Mouse (Mus musculus): ENCODE measurements around the gene Dmrtc2.
"Not testable (repeated sequence)": the region's sequence is repeated elsewhere in the genome, so short reads cannot be mapped to it uniquely, and the experiment has no call there.

Gene Dmrtc2

GRCm38 (mm10) chr7:24869080-24869479, 777 bp upstream of the Dmrtc2 start:
- DNase-seq (ENCODE audit: low read depth), result no peak

GRCm38 (mm10) chr7:24877588-24877987, 7.7 kb downstream of the Dmrtc2 start:
- DNase-seq (ENCODE audit: low read depth), result no peak

- no peak for DNase-seq (ENCODE audit: low read depth)
Measured at GRCm38 (mm10) chr7:24879620-24880019, 9.8 kb downstream of the Dmrtc2 start.

DNA sequence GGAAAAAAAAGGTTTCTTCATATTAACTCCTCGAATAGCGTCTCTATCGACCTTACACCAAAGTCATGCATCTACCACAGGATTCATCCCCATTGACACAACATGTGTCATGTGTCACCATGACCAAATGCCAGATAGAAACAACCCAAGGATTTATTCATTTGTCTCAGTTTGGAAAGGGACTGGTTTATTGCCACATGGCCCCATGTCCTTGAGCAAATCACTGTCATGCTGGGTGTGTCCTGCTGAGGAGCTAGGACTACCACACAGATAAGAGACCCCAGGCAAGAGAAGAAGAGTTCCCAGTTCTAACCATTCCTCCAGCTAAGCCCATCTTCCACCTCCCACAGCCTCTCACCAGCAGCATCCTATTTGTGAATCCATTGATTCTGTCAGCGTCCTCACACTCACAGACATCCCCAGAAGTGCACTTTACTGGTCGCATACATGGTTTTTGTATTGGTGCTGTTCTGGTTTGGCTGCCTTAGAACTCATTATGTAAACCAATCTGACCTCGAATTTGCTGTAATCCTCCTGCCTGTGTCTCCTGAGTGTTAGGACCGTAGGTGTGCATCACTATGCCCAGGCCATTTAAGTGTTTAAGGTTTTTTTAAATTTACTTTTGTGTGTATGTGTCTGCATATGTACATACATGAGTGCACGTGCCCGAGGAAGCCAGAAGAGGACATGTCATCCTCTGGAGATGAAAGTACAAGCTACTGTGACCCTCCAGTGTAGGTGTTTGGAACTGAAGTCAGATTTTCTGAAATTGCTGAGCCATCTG, 12.8 kb downstream of the Dmrtc2 start:
- no peak for DNase-seq (ENCODE audit: low read depth)

DNA sequence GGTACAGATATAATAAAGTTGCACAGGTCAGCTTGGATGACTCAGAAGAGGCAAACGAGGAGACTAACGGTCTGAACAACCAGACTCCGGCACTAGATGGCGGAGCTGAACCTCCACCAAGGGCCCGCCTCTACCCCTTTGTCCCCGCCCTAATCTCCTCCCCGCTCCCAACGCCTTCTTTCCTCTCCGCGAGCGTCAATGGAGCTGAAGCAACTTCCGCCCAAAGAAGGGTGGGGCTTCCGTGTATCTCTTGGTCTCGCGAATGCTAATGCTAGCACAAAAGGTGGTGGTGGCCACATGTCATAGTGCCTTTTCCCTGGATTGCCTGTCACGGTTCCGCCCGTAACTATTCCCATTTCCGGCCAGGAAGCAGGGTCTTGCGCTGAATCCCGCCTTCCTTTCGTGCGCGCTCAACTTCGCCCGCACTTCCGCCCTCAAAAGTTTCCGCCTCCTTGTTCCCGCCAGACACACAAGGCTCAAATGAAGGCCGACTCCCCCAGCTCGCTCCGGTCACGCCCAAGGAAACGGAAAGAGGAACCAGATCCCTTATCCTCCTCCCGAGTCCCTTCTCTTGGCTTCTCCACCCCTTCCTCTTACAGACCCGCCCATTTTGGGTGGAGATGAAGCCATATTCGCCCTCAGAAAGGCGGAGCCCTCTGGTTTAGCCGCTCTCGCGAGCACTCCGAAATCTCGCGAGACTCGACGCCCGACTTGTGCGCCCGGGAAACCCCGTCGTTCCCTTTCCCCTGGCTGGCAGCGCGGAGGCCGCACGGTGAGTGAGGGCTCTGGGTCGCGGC, 14.2 kb downstream of the Dmrtc2 start, which contains the start of gene Rps19:
Rps19 (plus strand) TSS at position 476 of the 797 bp plus-strand sequence.
- DNase-seq (ENCODE audit: low read depth), result peak; percentile 99

DNA sequence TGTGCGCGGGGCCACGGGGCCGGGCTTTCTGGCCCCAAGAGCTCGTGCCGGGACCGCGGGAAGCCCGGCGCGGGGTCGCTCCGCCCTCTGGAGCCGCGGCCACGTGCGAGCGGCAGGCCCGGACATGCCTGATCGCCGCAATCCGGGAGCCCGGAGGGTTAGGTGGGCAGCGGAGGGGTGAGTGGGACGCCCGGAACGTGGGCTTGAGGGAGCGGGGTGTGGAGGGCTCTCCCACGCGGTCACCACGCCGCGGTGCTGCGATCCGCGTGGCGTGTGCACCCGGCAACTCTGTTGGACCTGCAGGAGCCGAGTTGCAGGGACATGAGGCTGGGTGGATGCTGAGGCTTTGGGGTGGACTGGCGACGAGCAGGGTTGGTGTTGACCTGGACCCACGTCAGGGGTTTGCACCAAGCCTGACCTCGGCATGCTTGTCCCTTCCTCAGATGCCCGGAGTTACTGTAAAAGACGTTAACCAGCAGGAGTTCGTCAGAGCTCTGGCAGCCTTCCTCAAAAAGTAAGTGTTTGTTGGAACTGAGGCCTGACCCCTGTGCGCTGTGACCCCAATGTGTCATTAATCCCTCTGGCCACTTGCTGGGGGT, 14.9 kb downstream of the Dmrtc2 start:
- DNase-seq (ENCODE audit: low read depth), result no peak

DNA sequence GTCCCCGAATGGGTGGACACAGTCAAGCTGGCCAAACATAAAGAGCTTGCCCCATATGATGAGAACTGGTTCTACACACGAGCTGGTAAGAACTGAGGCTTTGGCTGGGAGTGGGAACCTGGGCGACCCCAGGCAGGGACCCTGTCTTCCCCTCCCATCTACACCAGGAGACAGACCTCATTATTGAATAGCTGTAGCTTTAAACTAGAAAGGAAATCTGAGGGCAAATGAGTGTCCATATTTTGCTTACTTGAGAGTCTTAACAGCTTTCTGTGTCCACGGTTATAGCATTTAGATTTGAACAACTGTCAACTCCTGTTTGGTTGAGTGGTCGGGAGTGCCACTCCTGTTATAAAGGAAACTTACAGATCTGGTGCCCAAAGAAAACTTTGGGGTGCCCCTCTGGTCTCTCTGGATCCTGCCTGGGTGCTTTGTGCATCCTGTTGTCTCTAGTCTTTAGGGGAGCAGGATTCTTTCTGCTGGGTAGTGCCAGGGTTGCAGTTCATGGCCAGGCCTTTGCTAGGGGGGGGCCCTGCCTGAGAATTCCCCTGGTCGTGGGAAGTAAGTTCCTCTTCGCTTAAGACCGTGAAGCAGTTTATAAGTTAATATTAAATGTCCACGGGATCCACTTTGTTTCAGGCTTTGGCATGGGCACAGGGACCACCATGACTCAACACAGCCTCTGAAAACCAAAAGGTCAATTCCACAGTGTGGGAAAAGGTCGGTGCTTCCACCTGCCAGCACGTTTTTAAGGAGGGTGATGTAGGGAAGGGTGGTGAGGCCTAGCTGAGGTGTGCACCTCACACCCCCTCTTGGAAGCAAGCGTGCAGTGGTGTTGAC, 15.8 kb downstream of the Dmrtc2 start:
- peak; percentile 30 for DNase-seq (ENCODE audit: low read depth)

DNA sequence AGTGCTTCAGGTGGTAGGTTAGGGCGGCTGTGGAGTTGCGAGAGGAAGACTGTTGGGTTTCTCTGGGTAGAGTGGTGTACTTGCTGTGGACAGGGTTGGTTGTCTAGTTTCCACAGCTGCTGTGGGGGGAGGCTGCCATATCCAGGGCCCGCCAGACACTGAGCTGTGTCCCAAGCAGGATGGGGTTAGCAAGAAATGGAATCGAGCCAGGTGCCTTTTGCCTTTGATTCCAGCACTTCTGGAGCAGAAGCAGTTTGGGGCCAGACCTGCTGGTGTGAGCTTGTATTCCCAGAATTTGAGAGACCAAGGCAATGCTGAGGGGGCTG, 16.4 kb downstream of the Dmrtc2 start:
- no peak for DNase-seq (ENCODE audit: low read depth)

DNA sequence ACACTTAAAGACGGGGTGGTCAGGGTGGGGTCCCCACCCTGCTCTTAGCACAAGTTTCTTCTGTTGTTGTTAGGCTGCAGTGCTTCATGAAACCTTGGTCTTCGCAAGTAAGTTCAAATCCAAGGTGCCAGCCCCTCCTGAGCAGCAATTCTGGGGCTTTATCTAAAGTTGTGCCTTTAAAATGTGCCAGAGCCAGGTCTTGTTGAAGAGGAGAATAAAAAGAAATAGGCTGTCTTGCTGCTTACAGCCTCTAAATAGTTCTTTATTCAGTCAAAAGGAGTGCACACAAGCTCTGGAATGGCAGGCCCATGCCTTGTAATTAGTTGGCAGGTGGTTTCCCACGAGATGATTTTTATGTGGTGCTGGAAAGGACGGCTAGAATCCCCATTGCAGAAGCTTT, 17.2 kb downstream of the Dmrtc2 start:
- DNase-seq (ENCODE audit: low read depth), result no peak

DNA sequence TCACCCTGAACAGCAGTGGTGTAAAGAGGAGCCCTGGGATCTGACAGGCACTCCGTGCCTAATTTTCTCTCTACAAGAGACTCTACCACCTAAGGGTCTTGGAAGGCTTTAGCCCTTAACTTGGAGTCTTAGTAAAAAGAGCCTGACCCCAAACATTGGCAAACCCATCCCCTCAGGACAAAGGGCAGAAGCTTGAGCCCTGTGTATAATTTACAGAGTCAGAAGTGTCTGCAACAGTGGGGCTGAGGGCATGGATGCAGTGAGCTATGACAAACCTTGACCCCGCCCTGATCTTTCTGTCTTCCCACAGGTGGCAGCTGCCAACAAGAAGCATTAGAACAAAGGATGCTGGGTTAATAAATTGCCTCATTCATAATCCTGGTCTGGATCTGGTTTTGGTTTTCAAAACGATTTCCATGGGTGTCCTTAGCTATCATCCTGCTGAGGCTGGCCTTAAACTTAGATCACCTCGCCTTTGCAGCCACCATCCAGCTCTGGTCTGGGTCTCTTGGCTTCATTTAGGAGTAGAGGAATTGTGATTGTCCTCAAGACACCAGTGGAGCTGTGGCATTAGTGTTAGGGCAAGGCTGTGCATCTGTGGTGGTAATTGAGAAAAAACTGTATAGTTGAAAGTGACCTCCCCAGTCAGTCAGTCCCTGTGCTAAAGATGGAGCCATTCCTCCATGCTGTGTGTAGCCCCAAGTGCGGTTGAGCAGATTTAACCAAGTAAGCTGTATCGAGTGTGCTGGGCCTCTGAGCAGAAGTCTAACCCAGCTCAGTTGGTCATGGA, 19.8 kb downstream of the Dmrtc2 start:
- no peak for DNase-seq (ENCODE audit: low read depth)

DNA sequence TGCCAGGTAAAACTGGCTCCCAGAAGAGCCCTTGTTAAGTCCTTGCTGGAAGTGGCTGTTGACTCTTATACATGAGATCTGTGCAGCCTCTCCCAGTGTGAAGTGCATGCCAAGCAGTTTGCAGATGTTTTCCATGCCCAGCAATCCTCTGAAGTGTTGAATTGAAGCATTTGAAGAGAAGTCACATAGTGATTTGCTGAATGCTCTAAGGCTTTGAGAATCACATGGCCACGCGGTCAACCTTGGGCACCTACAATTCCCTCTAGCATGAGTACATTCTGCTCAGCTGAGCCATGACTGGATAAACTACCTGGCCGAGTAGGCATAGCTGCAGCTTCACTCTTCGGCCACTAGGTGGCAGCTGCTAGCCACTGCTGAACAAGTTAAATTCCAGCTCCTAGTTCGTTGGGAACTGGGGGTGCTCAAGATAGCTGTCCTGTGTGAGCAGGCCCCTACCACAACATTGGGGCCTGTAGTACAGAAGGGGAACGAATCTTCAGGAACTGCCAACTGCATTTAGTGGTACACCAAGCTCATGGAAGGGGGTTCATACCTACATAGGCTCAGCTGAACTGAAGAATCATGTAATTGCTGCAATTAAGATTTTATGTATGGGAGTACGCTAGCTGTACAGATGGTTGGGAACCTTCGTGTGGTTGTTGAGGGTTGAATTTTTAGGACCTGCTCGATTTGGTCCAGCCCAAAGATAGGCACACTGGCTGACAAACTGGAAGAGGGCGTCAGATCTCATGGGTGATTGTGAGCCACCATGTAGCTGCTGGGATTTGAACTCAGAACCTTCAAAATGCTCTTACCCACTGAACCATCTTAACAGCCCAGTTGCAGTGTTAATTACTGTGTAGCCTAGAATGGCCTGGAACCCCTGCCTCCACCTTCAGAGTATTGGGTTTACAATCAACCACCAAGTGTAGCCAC, 20.7 kb downstream of the Dmrtc2 start:
- DNase-seq (ENCODE audit: low read depth), result peak; percentile 90

- DNase-seq (ENCODE audit: low read depth), result no peak
Measured at GRCm38 (mm10) chr7:24891241-24892124, 21.6 kb downstream of the Dmrtc2 start.

DNA sequence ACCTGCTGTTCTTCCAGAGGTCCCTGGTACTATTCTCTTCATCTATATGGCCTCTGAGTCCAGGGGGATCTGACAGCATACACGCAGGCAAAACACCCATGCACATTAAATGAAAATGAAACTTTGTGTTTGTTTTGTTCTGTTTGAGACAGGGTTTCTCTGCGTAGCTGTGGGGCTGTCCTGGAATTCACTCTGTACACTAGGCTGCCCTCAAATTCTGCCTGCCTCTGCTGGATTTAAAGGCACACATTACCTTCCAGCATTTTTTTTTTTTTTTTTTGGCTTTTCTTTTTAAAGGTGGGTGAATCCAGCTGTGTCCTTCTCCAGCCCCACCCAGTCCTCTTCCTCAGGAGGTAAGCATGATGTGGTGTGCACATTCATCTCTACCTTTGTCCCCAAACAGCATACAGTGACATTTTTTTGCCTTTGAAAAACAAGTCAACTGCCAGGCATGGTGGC, 22.3 kb downstream of the Dmrtc2 start:
- no peak for DNase-seq (ENCODE audit: low read depth)

- not testable (repeated sequence) for DNase-seq (ENCODE audit: low read depth)
Measured at GRCm38 (mm10) chr7:24895749-24896148, 25.9 kb downstream of the Dmrtc2 start.

- no peak for DNase-seq (ENCODE audit: low read depth)
Measured at GRCm38 (mm10) chr7:24896269-24896668, 26.4 kb downstream of the Dmrtc2 start.

- peak; percentile 16 for DNase-seq (ENCODE audit: low read depth)
Measured at GRCm38 (mm10) chr7:24897224-24897623, 27.4 kb downstream of the Dmrtc2 start, which contains the start of gene Cd79a. Cd79a (plus strand) TSS chr7:24897381.

DNA sequence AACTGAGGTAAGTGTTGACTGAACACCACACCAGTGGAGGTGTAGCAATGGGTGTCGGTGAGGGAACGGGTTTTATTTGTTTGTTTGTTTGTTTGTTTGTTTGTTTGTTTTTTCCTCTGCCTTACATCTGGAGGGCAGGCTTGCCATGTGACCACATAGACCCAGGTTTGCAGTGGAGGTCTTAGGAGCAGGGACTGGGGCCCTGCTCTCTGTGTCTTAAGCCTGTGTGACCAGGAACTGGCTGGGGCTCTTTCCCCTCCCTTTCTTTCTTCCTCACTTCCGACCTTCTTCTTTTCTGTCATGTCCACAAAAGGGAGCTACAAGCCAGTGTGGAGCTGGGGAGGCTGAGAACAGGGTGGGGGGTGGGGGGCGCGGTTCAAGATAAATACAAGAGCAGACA, 28.1 kb downstream of the Dmrtc2 start:
- no peak for DNase-seq (ENCODE audit: low read depth)

GRCm38 (mm10) chr7:24901114-24901513, 31.3 kb downstream of the Dmrtc2 start:
- no peak for DNase-seq (ENCODE audit: low read depth)

DNA sequence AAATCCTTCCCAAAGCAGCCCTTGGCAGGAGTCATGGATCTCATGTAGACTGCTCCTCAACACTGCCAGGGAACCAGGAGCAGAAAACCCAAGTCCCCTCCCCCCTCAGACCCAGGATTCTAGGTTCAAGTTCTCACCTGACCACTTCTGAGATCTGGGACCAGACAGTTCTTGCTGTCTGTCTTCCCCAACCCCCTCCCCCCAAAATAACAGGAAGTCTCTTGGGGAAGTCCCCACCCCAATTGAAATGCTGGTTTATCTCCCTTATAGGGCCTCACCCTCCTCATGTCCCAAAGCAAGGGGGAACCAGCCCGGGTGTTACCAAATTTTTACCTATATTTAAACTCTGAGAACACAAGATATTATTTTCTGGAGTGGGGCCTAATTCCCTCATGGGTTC, 32.0 kb downstream of the Dmrtc2 start:
- peak; percentile 79 for DNase-seq (ENCODE audit: low read depth)

Measured in naive thymus-derived CD4-positive, alpha-beta T cell, adult 2 months (primary cell).